Mouse (Mus musculus): Measurements from ENCODE around the gene Clspn.

Gene Clspn

GRCm38 (mm10) chr4:126632668-126633067 lies 75.9 kb downstream of the Clspn start:
- DNase-seq (ENCODE audit: low read depth, low spot score), result no peak

- no peak for DNase-seq (ENCODE audit: low read depth, low spot score)
These were observed 79.6 kb downstream of the Clspn start for GRCm38 (mm10) chr4:126636330-126636729.

GRCm38 (mm10) chr4:126637446-126637845 lies 80.7 kb downstream of the Clspn start:
- DNase-seq (ENCODE audit: low read depth, low spot score), result no peak

GRCm38 (mm10) chr4:126639339-126639738 lies 82.6 kb downstream of the Clspn start:
- no peak for DNase-seq (ENCODE audit: low read depth, low spot score)

- no peak for DNase-seq (ENCODE audit: low read depth, low spot score)
These were observed 85.2 kb downstream of the Clspn start for GRCm38 (mm10) chr4:126641901-126642300.
